Mouse (Mus musculus): Measurements from ENCODE around the gene Sgsh.

DNA sequence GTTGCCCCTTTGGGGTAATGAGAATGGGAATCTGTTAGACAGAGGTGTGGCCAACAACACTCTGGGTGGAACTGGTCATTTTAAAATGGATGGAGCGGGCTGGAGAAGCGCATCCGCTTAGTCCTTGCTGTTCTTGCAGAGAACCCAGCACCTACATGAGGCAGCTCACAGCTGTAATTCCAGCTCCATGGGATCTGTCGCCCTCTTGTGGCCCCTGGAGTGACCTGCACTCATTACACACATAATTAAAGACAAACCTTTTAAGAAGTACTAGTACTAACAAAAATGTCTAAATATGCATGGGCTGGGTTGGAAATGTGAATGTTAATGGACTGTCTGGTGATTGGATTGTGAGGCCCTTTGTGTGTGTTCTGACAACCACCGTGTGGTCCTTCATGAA lies 49.3 kb upstream of the Sgsh start:
- TF ChIP-seq CTCF (IDR thresholded peaks at IDR 0.05; ENCODE audit: low read depth) (peak; percentile 88), EP300 (optimal IDR thresholded peaks at IDR 0.05) (no peak)
